Mouse (Mus musculus) ovary, postnatal 36 days (tissue): ENCODE measurements at regions not wholly inside any gene's neighbourhood (a gene's known extent, or its start where the extent isn't known, plus 50 kb on each side); places are given as distances from the start of the nearest gene placed in this dataset.
"Not testable (repeated sequence)": the region's sequence is repeated elsewhere in the genome, so short reads cannot be mapped to it uniquely, and the experiment has no call there.

Experiments
- DNase-seq: peaks from one replicate; pipeline ENCODE4 v3.0.0; 2022; ENCODE audit warnings: low spot score, mixed read lengths

DNA sequence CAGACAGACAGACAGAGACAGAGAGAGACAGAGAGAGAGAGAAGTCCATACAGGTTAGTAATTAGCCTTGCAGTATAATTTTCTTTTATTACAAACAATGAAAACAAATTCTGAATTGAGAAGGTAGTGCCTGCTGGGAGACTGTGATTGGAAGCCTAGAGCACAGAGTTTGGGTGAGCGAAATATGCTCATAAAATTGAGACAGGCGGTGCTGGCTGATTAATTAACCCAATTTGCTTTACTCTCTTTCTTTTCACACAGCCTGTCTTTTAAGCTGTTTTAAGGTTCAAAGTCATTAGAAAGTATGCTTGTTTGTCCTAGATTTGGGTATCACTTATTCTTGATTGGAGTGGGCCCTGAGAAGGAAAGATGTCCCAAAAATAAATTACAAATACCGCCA is 816.1 kb downstream of the Car8 start:
- DNase-seq: no peak

GRCm38 (mm10) chr4:7414301-7414700 is 824.5 kb downstream of the Car8 start:
- no peak for DNase-seq

DNA sequence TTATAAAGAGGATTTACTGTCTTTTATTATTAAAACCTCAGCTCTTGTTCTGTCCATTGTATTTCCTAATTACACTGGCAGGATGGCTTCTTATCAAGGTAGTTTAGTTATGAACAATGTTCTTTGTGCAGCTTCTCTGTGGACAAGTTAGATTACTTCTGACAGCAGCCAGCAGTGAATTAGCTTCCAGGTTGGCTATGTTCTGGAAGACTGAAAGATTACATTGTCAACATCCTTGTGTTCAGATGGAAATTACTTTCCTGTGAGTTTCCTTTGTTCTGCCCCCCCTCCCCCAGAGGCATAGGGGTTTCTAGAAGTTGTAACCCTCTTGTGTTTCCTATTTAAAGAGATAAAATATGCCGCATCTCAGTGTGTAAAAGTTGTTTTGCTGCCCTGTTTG is 846.1 kb downstream of the Car8 start:
- DNase-seq: no peak

- DNase-seq: no peak
Observed at GRCm38 (mm10) chr4:7391596-7391995, 847.2 kb downstream of the Car8 start.

DNA sequence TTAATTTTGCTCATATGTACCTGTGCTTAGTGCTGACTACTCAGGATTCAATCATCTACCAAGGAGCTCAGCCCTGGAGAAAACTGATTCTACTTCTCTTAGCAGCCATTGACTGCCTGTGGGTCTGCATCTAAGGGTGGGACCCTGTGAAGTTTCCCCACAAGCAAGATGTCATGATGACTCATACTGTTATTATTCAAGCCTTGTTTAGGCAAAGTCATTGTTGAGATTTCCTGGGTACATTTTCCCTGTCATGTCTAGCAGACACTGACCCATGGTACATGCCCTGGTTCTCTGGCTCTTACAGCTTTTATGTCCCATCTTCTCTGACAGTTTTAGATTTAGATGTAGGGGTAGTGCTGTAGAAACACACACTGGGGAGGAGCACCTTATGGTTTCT is 853.8 kb downstream of the Car8 start:
- no peak for DNase-seq

DNA sequence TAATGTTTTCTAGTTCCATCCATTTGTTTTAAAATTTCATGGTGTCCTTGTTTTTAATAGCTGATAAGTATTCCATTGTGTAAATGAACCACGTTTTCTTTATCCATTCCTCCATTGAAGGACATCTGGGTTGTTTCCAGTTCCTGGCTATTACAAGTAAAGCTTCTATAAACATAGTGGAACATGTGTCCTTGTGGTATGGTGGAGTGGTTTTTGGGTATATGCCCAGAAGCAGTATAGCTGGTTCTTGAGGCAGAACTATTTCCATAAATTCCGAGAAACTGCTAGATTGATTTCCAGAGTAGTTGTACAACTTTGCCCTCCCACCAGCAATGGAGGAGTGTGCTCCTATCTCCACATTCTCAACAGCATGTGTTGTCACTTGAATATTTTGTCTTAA is 858.8 kb downstream of the Car8 start:
- no peak for DNase-seq

GRCm38 (mm10) chr4:7364238-7365040 is 874.4 kb downstream of the Car8 start:
- no peak for DNase-seq

DNA sequence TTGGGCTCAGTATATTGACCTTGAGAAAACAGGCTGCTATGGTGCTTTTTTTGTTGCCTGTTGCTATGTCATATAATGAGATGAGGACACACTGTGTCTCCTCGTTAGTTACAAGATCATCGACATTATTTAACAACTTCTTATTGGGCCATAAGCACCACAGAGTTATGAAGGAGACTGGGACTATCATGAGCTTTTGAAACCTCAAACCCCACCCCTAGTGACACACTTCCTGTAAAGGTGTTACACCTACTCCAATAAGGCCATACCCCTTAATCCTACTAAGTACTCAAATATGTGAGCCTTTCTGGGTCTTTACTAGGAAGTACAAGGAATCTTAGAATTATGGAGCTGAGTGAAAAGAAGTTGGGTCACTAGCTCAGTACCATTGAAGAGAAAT is 875.3 kb downstream of the Car8 start:
- no peak for DNase-seq

GRCm38 (mm10) chr4:7356202-7356601 is 882.6 kb downstream of the Car8 start:
- no peak for DNase-seq

- no peak for DNase-seq
Observed at GRCm38 (mm10) chr4:7347317-7347716, 891.5 kb downstream of the Car8 start.

- no peak for DNase-seq
Observed at GRCm38 (mm10) chr4:7341159-7341558, 897.7 kb downstream of the Car8 start.

DNA sequence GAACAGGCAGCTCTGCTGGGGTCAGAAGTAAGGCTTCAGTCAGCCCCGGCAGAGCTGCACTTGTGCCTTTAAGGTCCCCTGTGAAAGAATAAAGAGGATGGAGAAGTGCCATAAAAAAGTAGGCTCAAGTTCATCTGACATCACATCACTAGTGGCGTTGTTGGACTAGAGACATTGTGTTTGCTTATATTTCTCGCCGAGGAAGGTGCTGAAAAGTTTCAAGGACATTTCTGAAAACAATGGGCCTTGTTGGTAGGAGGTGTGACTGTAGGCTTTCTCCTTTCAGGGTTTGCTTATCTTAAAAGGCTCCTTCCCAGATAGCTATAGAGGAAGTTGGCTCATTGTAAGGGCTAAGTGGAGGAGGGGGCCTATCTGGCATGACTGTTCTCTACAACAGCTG is 924.6 kb downstream of the Car8 start:
- no peak for DNase-seq

GRCm38 (mm10) chr4:7313219-7313618 is 925.6 kb downstream of the Car8 start:
- no peak for DNase-seq

- DNase-seq: no peak
Observed at GRCm38 (mm10) chr4:7312160-7312559, 926.7 kb downstream of the Car8 start.

- DNase-seq: no peak
Observed at GRCm38 (mm10) chr4:7269047-7269446, 969.8 kb downstream of the Car8 start.

GRCm38 (mm10) chr4:7256486-7256885 is 982.4 kb downstream of the Car8 start:
- no peak for DNase-seq

DNA sequence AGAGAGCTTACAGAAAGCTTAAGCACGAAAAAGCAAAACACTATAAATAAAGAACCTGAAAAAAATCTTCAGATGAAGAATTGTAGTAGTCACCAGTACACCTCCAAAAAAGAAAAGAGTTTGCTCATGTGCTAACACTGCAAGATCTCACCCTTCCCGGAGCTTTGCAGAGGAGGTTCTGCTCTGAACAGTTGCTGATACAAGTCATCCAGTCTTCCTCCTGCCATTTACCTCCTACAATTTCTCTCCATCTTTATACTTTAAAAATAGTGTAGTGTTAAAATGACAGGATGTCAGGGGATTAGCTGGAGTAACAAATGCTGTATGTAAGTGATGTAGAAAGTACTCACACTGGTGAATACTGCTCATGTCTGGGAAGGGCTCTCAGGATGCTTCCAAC is 985.2 kb downstream of the Car8 start:
- DNase-seq: no peak

DNA sequence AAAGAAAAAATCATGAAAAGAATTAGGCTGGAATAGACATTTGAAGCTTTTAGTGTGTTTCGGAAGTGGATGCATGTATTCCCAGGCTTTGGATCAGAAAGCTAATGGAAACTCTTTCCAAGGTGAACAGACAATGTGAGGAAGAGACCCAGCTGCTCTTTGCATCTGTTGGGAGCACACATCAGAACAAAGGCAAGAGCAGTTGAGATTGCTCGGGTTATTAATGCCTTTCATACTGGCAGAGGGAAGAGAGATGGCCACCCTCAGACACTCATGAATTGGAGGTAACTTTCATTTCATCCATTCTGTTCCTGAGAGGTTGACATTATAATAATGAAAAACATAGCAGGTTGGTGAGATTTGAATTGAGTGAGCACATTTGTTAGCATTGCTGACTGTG is 987.2 kb downstream of the Car8 start:
- no peak for DNase-seq

DNA sequence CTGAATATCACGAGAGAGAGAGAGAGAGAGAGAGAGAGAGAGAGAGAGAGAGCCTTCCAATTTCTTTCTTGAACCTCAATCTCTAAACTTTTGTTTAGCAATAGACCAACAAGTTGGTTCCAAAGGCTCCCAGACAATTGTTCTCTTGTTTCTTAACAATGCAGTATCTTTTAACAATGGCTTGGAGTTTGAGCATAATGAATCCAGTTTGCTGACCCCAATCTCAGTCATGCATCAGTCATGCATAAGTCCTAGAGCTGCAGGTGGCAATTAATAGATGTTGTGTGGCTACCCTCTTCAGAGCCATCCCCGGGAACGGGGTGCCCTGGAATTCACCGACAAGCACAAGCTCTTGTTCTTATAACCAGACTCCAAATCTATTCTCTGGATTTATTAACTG is 991.0 kb downstream of the Car8 start:
- DNase-seq: no peak

- no peak for DNase-seq
Observed at GRCm38 (mm10) chr4:7247244-7247643, 991.6 kb downstream of the Car8 start.

- no peak for DNase-seq
Observed at GRCm38 (mm10) chr4:7246828-7247227, 992.0 kb downstream of the Car8 start.

GRCm38 (mm10) chr4:7245653-7246052 is 993.2 kb downstream of the Car8 start:
- no peak for DNase-seq

DNA sequence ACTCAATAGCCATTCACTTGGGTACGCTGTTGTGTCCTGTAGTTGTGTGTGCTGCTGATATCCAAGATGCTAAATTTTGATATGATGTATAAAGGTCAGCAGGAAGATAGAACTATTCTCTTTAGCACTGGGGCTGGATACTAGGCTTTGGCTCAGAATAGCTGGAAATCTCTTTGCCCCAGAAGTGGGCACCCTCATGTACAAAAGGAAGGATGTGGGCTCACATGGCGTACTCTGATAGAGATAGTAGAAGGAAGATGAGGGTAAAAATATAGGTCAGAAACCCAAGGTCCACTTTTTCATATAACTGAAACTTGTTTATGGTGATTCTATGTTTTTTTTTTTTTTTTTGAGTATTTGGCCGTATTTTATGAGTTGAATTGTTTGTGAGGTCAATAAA is 1001.0 kb downstream of the Car8 start:
- no peak for DNase-seq

- not testable (repeated sequence) for DNase-seq
Observed at GRCm38 (mm10) chr4:7234537-7234936, 1004.3 kb downstream of the Car8 start.
